Mouse (Mus musculus) limb, embryonic 14.5 days (tissue): Measurements from ENCODE around the gene Magi2. TPM values are rescaled to one million over a fixed set of nuclear protein-coding genes. Genes with fewer than 3 reads are reported as not detected.

Experiments used
- ATAC-seq: fragments of 200-750 bp; cut with Nextera tagmentation; 2 replicates; pipeline ENCODE4 v1.8.0; 2017; ENCODE audit warnings: low read depth, moderate number of reproducible peaks, moderate TSS enrichment; ENCODE audit not compliant: low FRiP score
- DNase-seq: peaks from one replicate; pipeline ENCODE4 v3.0.0-alpha.2; 2015; ENCODE audit warnings: low spot score
- H3K27ac ChIP-seq: fragments of 300-500 bp; sonication (generic); replicated peaks from 2 replicates; pipeline ENCODE4 v1.5.1; 2014; ENCODE audit warnings: low read depth, mild to moderate bottlenecking, low read length, moderate library complexity, mixed read lengths
- H3K27me3 ChIP-seq: fragments of 300-500 bp; sonication (generic); 2 replicates; pipeline ENCODE4 v1.6.1; 2014; ENCODE audit warnings: low read length, mixed read lengths; ENCODE audit not compliant: control insufficient read depth, insufficient read depth
- H3K36me3 ChIP-seq: fragments of 300-500 bp; sonication (generic); 2 replicates; pipeline ENCODE4 v1.6.1; 2014; ENCODE audit warnings: mild to moderate bottlenecking, low read length, moderate library complexity, mixed read lengths; ENCODE audit not compliant: control insufficient read depth, insufficient read depth
- H3K4me1 ChIP-seq: fragments of 300-500 bp; sonication (generic); 2 replicates; pipeline ENCODE4 v1.6.1; 2014; ENCODE audit warnings: antibody characterized with exemption, low read length, mixed read lengths; ENCODE audit not compliant: control insufficient read depth, insufficient read depth
- H3K4me2 ChIP-seq: fragments of 300-500 bp; sonication (generic); replicated peaks from 2 replicates; pipeline ENCODE4 v1.6.1; 2014; ENCODE audit warnings: low read depth, mild to moderate bottlenecking, low read length, moderate library complexity; ENCODE audit not compliant: severe bottlenecking
- H3K4me3 ChIP-seq: fragments of 300-500 bp; sonication (generic); replicated peaks from 2 replicates; pipeline ENCODE4 v1.5.1; 2014; ENCODE audit warnings: low read length
- H3K9ac ChIP-seq: fragments of 300-500 bp; sonication (generic); 2 replicates; pipeline ENCODE4 v1.6.1; 2014; ENCODE audit warnings: mild to moderate bottlenecking, low read depth, low read length, moderate library complexity; ENCODE audit not compliant: severe bottlenecking
- H3K9me3 ChIP-seq: fragments of 300-500 bp; sonication (generic); 2 replicates; pipeline ENCODE4 v1.6.1; 2016; ENCODE audit warnings: low read length; ENCODE audit not compliant: control insufficient read depth
- POLR2A ChIP-seq: fragments of 200-500 bp; IDR thresholded peaks from 2 replicates; pipeline ENCODE4 v1.8.0; 2012; ENCODE audit warnings: inconsistent platforms, mild to moderate bottlenecking, moderate library complexity, borderline replicate concordance; ENCODE audit not compliant: insufficient read depth, insufficient read length; ENCODE audit errors: extremely low read depth
- WGBS: fragments of 180-500 bp; shearing (Covaris S2); extraction: QIAGEN DNeasy Blood & Tissue Kit; methylation state at CpG from one replicate; pipeline ENCODE4 v1.1.7; 2014; 5-methylcytosine and 5-hydroxymethylcytosine counted together
- polyA plus RNA-seq, 2 experiments: library from polyadenylated mRNA; depleted of rRNA in 1 of 2; stranded (reverse) in 1 of 2; unstranded in 1 of 2; fragments of >200 nt; fragmentation: Nextera tagmentation in 1 of 2; extraction: Ambion mirVana in 1 of 2; gene quantifications; 2 replicates each; pipeline versions ENCODE4 v1.2.1 to v1.2.3; 2012 to 2014

Gene Magi2
- polyA plus RNA-seq, 2 experiments = 4.0 to 4.5 TPM

DNA sequence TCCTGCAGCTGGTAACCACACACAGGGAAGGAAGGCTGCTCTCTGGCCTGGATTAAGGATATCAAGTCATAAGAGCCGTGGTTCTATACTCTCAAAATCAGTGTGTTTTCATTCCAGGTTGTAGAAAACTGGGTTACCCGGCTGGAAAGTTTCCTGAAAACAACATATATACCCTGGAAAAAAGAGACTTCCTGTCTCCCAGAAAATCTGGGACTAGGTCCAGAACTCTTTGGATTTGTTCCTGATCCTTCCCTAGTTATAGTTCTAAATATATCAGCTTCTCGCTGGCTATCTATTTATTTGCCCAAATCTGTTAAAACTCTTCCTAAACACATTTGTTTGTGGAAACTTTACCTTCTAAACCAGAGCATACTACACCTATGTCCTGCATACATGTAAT, 274.2 kb downstream of the Magi2 start:
- DNase-seq (no peak), ATAC-seq (no peak)
- H3K36me3 ChIP-seq = no peaks in the 10 kb centered on the region
- H3K9me3 ChIP-seq = no peaks in the 10 kb centered on the region
- no peaks in the 10 kb centered on the region for H3K27me3 ChIP-seq
- H3K27ac ChIP-seq = no peak overlapping the region
- H3K4me1 ChIP-seq = no peaks in the 10 kb centered on the region
- H3K9ac ChIP-seq = no peak overlapping the region
- H3K4me3 ChIP-seq = no peak overlapping the region
- no peak overlapping the region for H3K4me2 ChIP-seq
- 57% methylated on average over 3 of the region's 3 CpGs for WGBS
- no peak for TF ChIP-seq POLR2A

DNA sequence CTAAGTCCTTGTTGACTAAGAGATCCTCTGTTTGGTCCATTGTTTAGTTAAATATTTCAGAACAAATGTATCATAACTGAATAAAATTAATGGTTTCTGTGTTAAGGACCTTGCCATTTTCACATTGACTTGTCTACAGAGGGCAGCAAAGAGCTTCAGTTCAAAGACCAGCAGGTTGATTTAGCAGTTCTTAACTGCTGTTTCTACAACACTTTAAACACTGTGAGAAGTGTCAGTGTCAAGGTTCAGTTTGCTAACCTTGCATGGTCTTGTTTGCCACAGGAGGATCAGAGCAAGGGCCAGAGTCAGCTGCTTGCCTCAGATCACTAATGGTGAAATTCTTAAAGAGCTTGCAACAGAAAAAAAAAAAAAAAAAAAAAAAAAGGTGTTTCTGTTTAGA, 295.3 kb downstream of the Magi2 start:
- no peak for TF ChIP-seq POLR2A
- DNase-seq = peak; percentile 71
- Histone ChIP-seq H3K27ac (no peak overlapping the region), H3K27me3 (no peaks in the 10 kb centered on the region), H3K4me2 (no peak overlapping the region), H3K9ac (no peak overlapping the region), H3K9me3 (no peaks in the 10 kb centered on the region), H3K36me3 (no peaks in the 10 kb centered on the region), H3K4me3 (no peak overlapping the region), H3K4me1 (no peaks in the 10 kb centered on the region)
- ATAC-seq = no peak

DNA sequence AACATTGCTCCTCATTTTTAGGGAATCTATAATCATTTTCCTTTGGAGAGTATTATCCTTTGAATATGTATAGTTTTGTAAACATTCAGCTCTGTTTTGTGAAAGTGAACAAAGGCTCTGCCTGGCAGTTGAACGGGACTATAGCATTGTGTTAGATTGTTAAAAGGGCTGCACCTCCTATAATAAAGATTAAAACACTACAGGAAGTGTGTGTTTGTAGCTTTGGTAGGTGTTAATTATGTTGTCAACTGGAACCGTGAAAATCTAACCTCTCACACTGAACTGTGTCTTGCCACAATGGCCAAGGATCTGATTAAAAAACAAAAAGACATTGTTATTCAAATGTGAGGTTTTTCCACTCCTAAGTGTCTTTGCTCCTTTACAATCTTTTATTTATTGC, 312.5 kb downstream of the Magi2 start:
- no peak for TF ChIP-seq POLR2A
- Histone ChIP-seq H3K9me3 (no peaks in the 10 kb centered on the region), H3K4me2 (no peak overlapping the region), H3K27ac (no peak overlapping the region), H3K4me3 (no peak overlapping the region), H3K4me1 (no peaks in the 10 kb centered on the region), H3K27me3 (no peaks in the 10 kb centered on the region), H3K9ac (no peak overlapping the region), H3K36me3 (no peaks in the 10 kb centered on the region)
- WGBS = 10% methylated on average over 2 of the region's 2 CpGs
- ATAC-seq (no peak), DNase-seq (no peak)

DNA sequence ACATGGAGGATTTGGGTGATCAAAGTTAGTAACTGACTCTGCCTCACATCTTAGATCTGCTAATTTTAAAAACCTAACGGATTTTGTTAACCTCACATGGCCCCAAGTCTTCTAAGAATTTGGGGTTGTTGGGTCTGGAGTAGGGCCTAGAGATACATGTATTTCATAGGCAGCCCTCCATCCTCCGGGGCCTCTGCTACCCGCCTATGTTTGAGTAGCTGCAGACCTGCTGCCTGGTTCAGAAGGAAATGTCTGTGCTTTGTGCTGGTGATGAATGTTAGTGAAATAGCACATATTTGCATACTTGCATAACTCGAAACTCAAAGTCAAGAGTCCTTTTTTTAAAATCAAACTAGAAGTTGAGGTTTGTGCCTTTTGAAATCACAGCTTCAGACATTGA, 319.6 kb downstream of the Magi2 start:
- Histone ChIP-seq H3K9ac (no peak overlapping the region), H3K27me3 (no peaks in the 10 kb centered on the region), H3K9me3 (no peaks in the 10 kb centered on the region), H3K36me3 (no peaks in the 10 kb centered on the region), H3K4me3 (no peak overlapping the region), H3K27ac (no peak overlapping the region), H3K4me2 (no peak overlapping the region), H3K4me1 (no peaks in the 10 kb centered on the region)
- ATAC-seq (no peak), DNase-seq (no peak)
- 81% methylated on average over 4 of the region's 4 CpGs for WGBS
- no peak for TF ChIP-seq POLR2A

DNA sequence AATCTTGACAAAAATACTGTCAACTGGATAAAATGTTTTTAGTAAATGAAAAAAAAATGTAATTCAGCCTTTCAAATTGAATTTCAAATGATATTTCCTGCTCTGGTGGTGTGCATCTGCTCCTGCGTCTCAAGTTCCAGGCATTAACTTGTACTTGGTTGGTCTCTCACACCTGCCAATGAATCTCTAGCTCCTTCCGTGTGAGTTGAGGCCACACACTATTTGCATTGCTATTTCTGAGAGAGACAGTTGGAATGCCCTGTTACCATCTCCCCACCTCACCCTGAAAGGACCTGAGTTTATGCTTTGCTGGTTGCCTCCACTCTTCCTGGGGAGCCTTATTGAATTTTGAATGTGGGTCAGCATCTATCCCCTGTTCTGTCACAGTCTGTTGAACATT, 320.1 kb downstream of the Magi2 start:
- Histone ChIP-seq H3K4me2 (no peak overlapping the region), H3K27ac (no peak overlapping the region), H3K9ac (no peak overlapping the region), H3K4me3 (no peak overlapping the region), H3K36me3 (no peaks in the 10 kb centered on the region), H3K27me3 (no peaks in the 10 kb centered on the region), H3K9me3 (no peaks in the 10 kb centered on the region), H3K4me1 (no peaks in the 10 kb centered on the region)
- 58% methylated on average over 2 of the region's 2 CpGs for WGBS
- ATAC-seq (no peak), DNase-seq (no peak)
- TF ChIP-seq POLR2A = no peak

DNA sequence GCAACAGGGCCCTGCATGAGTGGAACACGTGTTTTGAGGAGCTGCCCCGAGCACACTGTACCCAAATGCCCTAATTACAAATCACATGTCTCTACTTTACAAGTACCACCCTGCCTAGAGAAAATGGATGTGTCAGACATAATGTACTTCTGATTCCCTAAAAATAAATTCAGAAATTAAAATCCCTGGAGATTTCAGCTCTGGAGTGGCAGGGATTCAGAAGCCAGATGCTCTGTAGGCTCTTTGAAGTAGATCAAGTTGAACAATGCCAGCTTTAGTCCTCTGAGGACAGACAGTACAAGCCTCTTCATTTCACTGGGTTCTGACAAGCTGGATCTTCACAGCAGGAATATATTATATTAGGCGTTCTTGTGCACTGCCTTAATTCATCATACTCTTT, 326.7 kb downstream of the Magi2 start:
- no peak for DNase-seq
- Histone ChIP-seq H3K4me3 (no peak overlapping the region), H3K9ac (no peak overlapping the region), H3K36me3 (no peaks in the 10 kb centered on the region), H3K4me1 (no peaks in the 10 kb centered on the region), H3K9me3 (no peaks in the 10 kb centered on the region), H3K27ac (no peak overlapping the region), H3K4me2 (no peak overlapping the region), H3K27me3 (no peaks in the 10 kb centered on the region)
- TF ChIP-seq POLR2A = no peak
- no peak for ATAC-seq
- 64% methylated on average over 3 of the region's 3 CpGs for WGBS
